Mouse (Mus musculus) CD4-positive, CD25-positive, alpha-beta regulatory T cell, adult 4 months (primary cell): ENCODE measurements around the gene Klf2. TPM values are rescaled to one million over a fixed set of nuclear protein-coding genes. Genes with fewer than 3 reads are reported as not detected.

Experiments
- ATAC-seq: one replicate; pipeline ENCODE4 v1.8.0; 2017
- polyA plus RNA-seq, 2 experiments: library from polyadenylated mRNA; unstranded; fragments of 100-300 nt; shearing (Covaris generic); gene quantifications; one replicate each; pipeline ENCODE4 v1.2.1; 2017

Gene Klf2
- polyA plus RNA-seq: 10 to 100 TPM; 17.1 to 31.0 TPM

DNA sequence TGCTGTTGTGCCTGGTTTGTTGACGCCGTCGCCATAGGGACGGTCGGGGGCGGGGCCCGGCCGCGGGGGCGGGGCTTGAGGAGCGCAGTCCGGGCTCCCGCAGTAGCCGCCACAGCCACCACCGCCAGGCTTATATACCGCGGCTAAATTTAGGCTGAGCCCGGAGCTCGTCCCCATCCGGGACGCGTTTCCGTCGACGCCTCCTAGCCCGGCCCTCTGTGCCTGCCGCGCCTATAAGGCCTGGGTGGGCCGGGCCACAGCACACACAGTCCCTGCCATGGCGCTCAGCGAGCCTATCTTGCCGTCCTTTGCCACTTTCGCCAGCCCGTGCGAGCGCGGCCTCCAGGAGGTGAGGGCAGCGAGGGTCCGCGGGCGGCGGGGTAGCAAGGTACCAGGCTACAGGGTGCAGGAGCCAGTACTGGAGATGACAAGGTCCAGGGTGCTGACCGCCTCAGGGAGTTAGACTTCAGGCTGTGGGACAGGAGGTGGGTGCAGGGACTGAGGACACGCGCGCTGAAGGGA lies at the start of gene Klf2:
Klf2 (plus strand) TSS at position 233 of the 522 bp plus-strand sequence.
- peak; percentile 83 for ATAC-seq

DNA sequence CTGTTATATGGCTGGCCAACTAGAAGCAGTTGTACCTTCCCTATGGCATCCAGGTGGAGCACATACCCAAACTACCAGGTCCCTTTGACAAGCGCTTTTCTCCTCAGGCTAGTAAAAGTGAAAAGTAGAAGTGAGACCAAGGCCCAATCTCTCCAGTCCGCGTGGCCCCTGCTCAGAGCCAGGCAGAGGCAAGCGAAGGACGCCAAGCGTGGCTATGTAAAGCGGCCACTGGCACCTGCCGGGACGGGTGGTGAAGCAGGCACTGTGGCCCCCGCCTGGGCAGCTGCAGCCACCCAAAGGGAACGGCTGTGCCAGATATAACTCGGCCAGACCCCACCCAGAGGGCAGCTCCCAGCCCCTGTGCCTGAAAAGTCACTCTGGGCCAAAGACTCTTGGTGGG lies 48.2 kb upstream of the Klf2 start:
- ATAC-seq: no peak

- ATAC-seq: no peak
These were observed 47.7 kb upstream of the Klf2 start for GRCm38 (mm10) chr8:72271051-72271660.

DNA sequence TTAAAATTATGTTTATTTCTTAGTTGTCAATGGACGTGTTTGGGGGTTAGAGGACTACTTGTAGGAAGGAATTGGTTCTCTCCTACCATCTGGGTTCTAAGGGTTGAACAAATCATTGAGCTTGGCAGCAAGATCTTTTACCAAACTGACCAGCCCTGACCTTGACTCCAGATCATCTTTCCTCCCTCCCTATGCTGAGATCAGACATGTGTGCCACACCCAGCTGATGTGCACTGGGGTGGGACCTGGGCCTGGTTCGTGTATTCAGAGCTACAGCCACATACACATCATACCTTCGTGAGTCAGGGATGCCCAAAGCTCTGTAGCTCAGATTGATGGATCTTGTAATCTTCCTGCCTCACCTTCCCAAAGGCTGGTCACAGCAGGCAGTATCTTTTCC lies 47.1 kb upstream of the Klf2 start:
- no peak for ATAC-seq

DNA sequence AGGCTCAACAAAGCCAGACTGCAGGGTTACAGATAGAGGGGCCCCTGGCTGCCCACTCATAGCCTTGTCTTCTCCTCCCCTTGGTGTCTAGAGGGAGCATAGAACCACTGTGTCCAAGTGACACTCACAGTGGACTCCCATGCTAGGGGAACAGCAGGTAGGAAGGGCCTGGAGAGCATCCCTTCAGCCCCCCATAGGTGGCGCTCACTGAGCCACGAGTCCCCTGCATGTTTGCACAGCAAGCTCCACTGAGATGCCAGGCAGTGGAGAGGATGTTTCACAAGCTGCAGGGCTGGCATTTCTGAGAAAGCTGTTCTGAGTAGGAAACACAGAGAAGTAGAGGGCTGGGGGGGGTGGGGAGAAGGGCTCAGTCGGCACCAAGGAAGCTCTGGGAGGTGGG lies 46.5 kb upstream of the Klf2 start:
- ATAC-seq: peak; percentile 74

DNA sequence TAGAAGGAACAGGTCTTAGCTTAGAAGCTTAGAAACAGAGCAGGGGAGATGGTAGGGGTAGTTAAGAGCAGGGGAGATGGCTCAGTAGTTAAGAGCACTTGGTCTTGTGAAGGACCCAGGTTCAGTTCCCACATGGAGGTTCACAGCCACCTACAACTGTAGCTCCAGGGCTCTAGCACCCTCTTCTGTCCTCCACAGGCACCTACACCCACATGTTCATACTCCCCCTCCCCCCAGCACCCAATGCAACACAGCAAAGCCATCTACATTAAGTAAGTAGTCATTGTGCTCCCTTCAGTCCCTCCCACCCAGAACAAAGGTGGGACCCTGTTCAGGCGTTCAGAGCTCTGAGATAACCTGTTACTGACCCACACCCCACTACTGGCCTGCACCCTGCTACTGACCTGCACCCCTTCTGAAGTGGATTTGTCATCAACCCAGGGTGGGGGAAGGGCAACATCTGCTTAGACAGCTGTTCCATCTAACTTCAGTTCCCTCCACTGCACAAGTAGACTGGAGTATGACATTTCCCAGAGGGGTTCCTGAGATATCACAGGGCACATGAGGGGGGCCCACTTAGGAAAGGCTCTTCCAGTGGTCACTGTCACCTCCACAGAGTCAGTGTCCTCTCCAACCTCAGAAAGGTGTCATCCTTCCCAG lies 45.6 kb upstream of the Klf2 start:
- no peak for ATAC-seq

GRCm38 (mm10) chr8:72273807-72274206 lies 45.0 kb upstream of the Klf2 start:
- no peak for ATAC-seq

DNA sequence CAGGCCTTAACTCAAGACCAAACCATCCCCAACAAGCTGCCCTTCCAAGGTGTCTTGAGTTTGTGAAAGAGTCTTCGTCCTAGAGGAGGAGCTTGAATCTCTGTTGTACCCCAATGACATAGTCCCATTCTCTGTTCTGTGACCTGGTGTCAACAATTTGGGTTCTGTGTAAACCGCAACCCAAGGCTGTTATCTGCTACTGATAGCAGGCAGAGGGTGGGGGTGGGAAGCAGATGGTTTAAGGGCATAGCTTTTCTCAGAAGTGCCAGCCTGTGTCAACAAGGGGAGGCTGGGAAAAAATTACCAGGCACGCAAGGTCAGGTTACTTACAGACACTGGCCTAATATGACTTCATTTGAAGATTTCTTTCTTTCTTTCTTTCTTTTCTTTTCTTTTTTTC lies 41.6 kb upstream of the Klf2 start:
- ATAC-seq: peak; percentile 44

DNA sequence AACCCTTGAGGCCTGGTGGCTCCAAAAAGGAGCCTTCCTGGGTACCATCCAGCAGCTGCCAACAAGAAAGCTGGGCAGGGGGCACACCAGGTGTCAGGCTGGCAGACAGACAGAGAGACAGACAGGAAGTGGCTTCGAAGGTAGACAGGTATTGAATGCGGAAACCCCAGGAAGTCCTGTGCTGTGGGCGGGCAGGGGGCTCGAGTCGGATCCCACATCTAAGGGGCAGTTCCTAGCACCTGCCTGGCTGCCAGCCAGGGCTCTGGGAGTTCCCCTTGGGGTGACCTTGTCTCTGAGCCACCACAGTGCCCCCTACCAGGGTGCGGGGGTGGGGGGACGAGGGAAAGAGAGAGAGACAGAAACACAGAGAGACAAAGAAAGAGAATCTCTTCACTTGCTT lies 39.7 kb upstream of the Klf2 start:
- ATAC-seq: peak; percentile 88

DNA sequence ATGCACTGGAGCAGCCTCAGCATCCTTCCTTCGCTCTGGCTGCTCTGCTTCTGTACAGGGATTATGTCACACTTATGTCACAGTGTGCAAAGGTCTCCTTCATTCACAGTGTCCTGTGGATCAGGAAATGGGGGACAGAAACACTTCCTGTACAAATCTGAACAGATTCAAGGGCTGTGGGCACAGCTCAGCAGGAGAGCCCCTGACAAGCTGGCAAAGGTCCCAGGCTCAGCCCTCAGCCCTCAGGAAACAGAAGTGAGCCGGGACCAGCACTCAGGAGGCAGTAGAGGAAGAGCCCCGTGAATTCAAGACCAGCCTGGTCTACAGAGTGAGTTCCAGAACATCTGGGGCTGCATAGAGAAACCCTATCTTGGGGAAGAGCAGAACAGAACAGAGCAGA lies 37.2 kb upstream of the Klf2 start:
- ATAC-seq: peak; percentile 3

DNA sequence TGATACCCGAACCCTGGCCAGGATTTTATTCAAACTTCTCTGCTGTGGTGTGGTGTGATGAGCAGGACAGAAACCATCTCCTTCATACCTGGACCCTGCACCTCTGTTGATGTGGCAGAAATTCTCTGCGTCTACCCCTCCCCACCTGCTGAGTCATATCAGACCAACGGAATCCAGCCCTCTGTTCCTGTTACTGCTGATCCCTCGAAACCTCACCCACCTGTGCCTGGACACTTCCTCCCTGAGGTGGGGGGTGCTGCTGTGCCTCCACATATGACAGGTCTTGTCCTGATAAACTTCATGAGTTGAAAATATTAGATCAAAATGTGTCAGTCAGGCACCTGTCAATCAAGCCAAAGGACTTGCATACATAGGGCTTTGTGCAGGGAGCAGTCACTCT lies 33.5 kb upstream of the Klf2 start:
- ATAC-seq: peak; percentile 45

GRCm38 (mm10) chr8:72289051-72289450 lies 29.8 kb upstream of the Klf2 start:
- ATAC-seq: no peak

DNA sequence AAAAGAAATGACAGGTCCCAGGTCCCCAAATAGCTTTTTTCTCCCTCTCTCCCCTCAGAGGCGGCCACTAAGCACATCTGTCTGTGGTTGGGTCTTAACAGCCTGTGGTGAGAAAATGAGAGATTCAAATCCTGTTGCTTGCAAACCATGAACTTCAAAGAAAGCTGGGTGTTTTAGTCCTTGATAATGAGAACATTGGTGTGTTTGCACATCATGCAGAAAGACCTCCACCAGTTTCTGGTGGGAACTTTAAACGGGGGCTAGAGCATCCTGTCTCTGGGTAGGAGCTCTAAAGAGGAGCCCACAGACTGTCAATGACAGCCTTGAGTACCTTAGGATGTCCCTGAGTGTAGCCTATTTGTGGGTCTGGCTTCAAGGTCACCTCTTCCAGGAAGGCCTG lies 27.7 kb upstream of the Klf2 start:
- peak; percentile 40 for ATAC-seq

DNA sequence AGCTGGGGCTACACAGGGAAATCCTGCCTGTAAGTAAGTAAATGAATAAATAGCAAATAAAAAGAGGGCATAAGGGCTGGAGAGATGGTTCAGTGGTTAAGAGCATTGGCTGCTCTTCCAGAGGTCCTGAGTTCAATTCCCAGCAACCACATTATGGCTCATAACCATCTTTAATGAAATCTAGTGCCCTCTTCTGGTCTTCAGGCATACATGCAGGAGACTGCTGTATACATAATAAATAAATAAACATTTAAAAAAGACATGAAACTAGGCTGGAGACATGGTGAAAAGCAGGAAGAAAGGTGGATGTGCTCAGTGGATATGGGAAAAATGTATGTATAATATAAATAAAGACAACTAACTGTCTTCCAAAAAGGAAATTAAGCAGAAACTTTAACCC lies 25.5 kb upstream of the Klf2 start:
- no peak for ATAC-seq

DNA sequence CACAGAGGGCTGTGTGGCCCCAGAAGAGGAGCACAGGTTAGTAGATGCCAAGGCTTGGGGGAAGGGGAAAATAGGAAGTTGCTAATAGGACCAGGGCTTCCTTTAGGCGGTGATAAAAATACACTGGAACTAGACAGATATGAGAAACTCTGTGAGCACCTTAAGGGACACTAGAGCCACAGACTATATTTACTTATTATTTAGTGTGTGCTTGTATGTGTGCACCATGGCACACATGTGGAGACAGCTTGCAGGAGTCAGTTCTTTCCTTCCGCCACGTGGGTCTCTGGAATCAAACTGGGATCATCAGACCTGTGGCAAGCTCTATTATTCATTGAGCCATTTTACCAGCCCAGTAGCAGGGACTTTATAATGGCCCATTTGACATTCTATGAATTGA lies 23.7 kb upstream of the Klf2 start:
- no peak for ATAC-seq

DNA sequence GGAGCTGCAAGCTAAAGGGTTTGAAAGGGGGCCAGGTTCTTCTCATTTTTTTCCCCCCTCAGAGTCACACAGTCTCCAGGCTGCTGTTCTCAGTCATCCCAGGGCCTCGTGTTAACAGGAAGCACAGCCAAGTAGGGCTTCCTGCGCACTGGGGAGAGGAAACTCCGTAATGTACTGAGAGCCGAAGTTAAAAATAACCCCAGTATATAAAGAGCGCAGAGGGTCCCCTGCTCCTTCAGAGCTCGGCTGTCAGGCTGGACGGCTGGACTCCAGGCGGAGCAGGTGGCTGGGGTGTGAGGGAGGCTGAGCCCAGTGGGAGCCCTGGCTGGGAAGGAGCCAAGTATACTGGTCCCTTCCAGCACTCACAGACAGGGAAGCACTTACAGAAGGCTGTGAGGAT lies 23.2 kb upstream of the Klf2 start:
- peak; percentile 96 for ATAC-seq

DNA sequence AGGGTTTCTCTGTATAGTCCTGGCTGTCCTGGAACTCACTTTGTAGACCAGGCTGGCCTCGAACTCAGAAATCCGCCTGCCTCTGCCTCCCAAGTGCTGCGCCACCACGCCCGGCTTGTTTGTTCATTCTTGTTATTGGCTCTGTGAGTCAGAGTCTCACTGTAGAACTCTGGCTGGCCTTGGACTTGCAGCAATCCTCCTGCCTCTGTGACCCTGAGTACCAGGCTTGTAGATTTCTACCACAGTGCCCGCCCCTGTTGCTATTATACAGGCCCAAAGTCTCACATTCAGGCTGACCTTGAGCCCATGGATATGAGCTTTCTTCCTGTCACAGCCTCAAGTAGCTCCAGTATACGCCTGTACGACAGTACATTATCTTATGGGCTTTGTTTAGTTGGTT lies 22.3 kb upstream of the Klf2 start:
- ATAC-seq: no peak

DNA sequence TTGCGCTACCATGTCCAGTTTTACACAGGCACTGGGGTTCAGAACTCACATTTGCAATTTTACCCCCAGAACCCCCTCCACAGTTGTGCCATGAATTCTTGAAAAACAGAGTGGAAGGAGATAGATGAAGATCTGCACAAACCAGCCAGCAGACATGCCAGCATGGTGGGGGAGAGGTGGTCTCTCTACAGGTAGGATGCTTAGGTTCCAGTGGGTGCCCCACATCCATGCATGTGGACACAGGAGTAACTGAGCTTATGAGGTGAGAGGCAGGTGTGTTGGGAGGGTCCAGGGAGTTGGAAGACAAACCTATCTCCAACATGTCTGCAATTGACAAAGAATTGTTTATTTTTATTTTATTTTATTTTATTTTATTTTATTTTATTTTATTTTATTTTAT lies 19.9 kb upstream of the Klf2 start:
- ATAC-seq: no peak

DNA sequence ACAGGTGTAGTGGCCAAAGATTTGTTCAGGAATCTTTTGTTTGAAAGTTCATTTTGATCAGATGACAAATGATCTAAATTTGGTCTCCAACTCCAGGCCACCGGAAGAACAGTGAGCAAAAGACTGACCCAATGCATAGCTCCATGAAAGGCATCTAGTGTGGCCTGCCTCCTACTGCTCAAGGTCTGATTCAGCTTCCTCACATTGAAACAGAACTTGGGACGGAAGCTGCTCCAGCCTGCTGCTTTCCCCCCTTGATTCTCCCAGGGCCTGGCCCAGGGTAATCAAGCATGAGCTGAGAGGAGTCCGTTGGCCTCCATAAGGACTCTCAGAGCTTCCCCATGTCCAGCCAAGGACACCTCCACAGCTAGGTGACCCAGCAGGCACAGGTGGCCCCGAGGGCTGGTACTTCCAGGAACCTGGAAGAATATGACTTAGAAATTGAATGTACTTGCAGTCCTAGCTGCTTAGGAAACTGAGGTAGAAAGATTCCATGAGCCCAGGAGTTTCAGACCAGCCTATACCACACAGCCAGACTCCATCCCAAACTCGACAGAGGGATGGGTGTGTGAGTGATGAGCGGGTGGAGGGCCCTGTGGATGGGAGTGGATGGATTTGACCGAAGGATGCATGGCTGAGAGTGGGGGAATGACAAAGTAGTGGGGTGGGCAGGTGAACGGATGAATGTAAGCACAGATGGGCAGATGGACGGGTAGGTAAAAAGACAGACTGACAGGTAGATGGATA lies 18.0 kb upstream of the Klf2 start:
- ATAC-seq: no peak

GRCm38 (mm10) chr8:72301497-72301896 lies 17.3 kb upstream of the Klf2 start:
- ATAC-seq: no peak

DNA sequence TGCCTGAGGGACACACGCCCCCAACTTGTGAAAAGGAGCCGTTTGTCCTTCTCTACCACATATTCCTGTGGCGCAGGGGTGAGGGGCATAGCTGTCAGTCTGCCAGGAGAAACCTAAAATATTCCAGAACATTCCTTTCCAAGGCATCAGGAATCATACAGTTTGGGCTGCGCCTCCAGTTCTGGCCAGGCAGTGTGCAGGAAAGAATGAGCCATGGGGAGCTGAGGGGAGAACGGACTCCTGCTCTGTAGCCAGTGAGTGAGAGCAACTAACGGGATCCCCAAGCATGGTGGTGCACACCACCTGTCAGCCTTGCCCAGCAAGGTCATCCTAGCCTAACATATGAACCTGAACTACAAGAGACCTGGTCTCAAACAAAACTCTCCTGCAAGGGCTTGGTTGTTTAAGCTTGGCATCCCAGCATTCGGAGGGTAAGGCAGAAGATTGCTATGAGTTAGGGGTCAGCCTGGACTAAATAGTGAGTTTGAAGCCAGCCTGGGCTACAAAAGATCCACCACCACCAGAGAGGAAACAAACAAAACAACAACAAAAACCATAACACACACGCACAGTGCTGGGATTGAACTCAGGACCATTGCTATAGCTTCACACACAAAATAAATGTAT lies 15.7 kb upstream of the Klf2 start:
- ATAC-seq: no peak

DNA sequence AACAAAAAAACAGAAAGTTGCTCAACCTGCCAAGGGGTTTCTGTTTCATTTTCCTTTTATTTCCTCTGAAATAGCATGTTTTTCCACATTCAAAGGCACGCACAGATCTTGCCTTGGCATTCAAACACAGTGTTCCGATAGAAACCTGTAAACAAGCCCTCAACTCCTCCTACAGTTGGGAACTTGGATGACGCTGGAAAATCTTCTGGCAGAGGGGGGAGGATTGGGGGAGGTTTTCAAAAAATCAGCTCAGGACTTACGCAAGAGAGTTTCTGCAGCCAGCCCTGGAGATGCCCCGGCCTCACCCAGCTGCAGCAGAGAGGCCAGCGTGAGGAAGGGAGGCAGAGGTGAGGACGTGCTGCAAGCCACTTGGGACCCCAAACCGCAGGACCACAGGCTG lies 15.2 kb upstream of the Klf2 start:
- ATAC-seq: peak; percentile 73

DNA sequence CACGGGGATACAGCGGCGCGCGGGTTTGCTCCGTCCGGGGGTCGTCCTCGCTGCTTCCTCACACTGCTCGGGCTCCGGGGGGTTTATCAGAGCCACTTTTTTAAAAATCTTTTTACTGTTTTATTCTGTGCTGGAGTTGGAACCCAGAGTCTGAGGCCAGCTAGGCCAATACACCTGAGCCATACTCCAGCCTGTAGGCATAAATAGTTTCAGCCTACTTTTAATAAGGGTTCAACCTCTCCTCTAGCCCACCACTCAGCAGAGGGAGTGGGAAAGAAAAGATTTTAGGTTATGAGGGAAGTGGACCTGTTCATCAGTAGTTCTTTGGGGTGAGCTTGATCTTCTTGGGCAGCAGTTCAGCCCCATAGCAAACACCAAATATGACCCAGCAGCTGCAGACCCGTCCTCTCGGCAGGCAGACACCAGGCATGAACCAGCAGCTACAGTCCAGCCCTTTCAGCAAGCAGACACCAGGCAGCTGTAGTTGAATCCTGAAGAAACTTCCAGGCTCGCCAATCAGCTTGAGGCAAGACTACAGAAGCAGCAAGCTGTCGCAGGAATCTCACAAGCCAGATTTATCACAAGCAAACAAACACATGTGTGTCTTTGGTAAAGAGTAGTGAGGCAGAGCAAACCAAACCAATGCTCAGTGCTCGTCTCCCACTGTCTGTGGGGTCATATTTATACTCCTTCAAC lies 13.5 kb upstream of the Klf2 start, which contains the start of gene Gm10282:
Gm10282 (minus strand) TSS at position 51 of the 696 bp plus-strand sequence.
- no peak for ATAC-seq
